Mouse (Mus musculus) MEL (cell line): ENCODE data around the gene Atf2. TPM values are rescaled to one million over a fixed set of nuclear protein-coding genes. Genes with fewer than 3 reads are reported as not detected.

Experiments used
- DNase-seq: peaks from one replicate; pipeline ENCODE4 v3.0.0; 2011; ENCODE audit warnings: low read depth, low spot score
- H3K27ac ChIP-seq: 2 replicates; pipeline ENCODE4 v1.5.1; 2012; ENCODE audit warnings: low read depth, mild to moderate bottlenecking, control low read depth, low read length, moderate library complexity; ENCODE audit not compliant: control insufficient read depth
- H3K27me3 ChIP-seq, 2 experiments: fragments of 150-350 bp in 1 of 2; sonication (generic) in 1 of 2; 2 replicates each; pipeline ENCODE4 v1.6.1; 2012; ENCODE audit warnings: low read length in 2 of 2, mild to moderate bottlenecking in 2 of 2, improper control_type of control experiment in 1 of 2, moderate library complexity in 1 of 2; ENCODE audit not compliant: insufficient read depth in 2 of 2, control insufficient read depth in 1 of 2
- H3K36me3 ChIP-seq, 2 experiments: 2 replicates each; pipeline ENCODE4 v1.6.1; 2012 to 2014; ENCODE audit warnings: low read length in 2 of 2, improper control_type of control experiment in 1 of 2, inconsistent platforms in 1 of 2, mild to moderate bottlenecking in 1 of 2; ENCODE audit not compliant: insufficient read depth in 2 of 2, control insufficient read depth in 1 of 2
- H3K4me1 ChIP-seq, 2 experiments: fragments of 150-350 bp in 1 of 2; sonication (generic) in 1 of 2; 2 replicates each; pipeline ENCODE4 v1.6.1; 2012; ENCODE audit warnings: low read length in 2 of 2, improper control_type of control experiment in 1 of 2, mild to moderate bottlenecking in 1 of 2; ENCODE audit not compliant: insufficient read depth in 2 of 2, control insufficient read depth in 1 of 2
- H3K4me3 ChIP-seq, 2 experiments: fragments of 150-350 bp in 1 of 2; sonication (generic) in 1 of 2; 2 replicates each; pipeline ENCODE4 v1.5.1; 2012; ENCODE audit warnings: low read depth in 2 of 2, low read length in 2 of 2, mild to moderate bottlenecking in 2 of 2, moderate library complexity in 2 of 2, control low read depth in 1 of 2, improper control_type of control experiment in 1 of 2; ENCODE audit not compliant: control insufficient read depth in 1 of 2, insufficient read depth in 1 of 2
- H3K79me2 ChIP-seq: 2 replicates; pipeline ENCODE4 v1.6.1; 2012; ENCODE audit warnings: mild to moderate bottlenecking, low read length, moderate library complexity; ENCODE audit not compliant: control insufficient read depth, poor library complexity, insufficient read depth
- H3K9ac ChIP-seq: 2 replicates; pipeline ENCODE4 v1.6.1; 2012; ENCODE audit warnings: low read depth, mild to moderate bottlenecking, control low read depth, low read length, moderate library complexity; ENCODE audit not compliant: control insufficient read depth, poor library complexity, severe bottlenecking
- H3K9me3 ChIP-seq: fragments of 150-350 bp; sonication (generic); replicated peaks from 2 replicates; pipeline ENCODE4 v1.6.1; 2012; ENCODE audit warnings: mild to moderate bottlenecking, low read length, improper control_type of control experiment, moderate library complexity; ENCODE audit not compliant: insufficient read depth
- BHLHE40 ChIP-seq: IDR thresholded peaks from 2 replicates; pipeline ENCODE4 v1.6.1; 2012; ENCODE audit warnings: low read depth, mild to moderate bottlenecking, inconsistent platforms, low read length, improper control_type of control experiment, borderline replicate concordance
- CTCF ChIP-seq, 3 experiments: IDR thresholded peaks in 2 of 3; conservative IDR thresholded peaks in 1 of 3; 2 replicates each; pipeline ENCODE4 v1.5.1; 2011 to 2012; ENCODE audit warnings: low read length in 3 of 3, low read depth in 2 of 3, mild to moderate bottlenecking in 2 of 3, improper control_type of control experiment in 1 of 3, inconsistent platforms in 1 of 3, mixed read lengths in 1 of 3, moderate library complexity in 1 of 3; ENCODE audit not compliant: control insufficient read depth in 1 of 3, insufficient read depth in 1 of 3, poor library complexity in 1 of 3, severe bottlenecking in 1 of 3
- E2F4 ChIP-seq: IDR thresholded peaks from 2 replicates; pipeline ENCODE4 v1.6.1; 2011; ENCODE audit warnings: low read depth, low read length, improper control_type of control experiment, borderline replicate concordance
- ELF1 ChIP-seq: IDR thresholded peaks from 2 replicates; pipeline ENCODE4 v1.6.1; 2014; ENCODE audit warnings: low read depth, mild to moderate bottlenecking, inconsistent platforms, low read length, improper control_type of control experiment, moderate library complexity
- EP300 ChIP-seq, 2 experiments: IDR thresholded peaks; 2 replicates each; pipeline ENCODE4 v1.6.1; 2011; ENCODE audit warnings: improper control_type of control experiment in 2 of 2, low read length in 2 of 2, low read depth in 1 of 2, mild to moderate bottlenecking in 1 of 2
- ETS1 ChIP-seq: IDR thresholded peaks from 2 replicates; pipeline ENCODE4 v1.6.1; 2012; ENCODE audit warnings: low read depth, mild to moderate bottlenecking, inconsistent platforms, low read length, improper control_type of control experiment, moderate library complexity
- GABPA ChIP-seq: IDR thresholded peaks from 2 replicates; pipeline ENCODE4 v1.6.1; 2012; ENCODE audit warnings: low read depth, mild to moderate bottlenecking, inconsistent platforms, low read length, improper control_type of control experiment, moderate library complexity
- MAX ChIP-seq: IDR thresholded peaks from 2 replicates; pipeline ENCODE4 v1.6.1; 2011; ENCODE audit warnings: low read length, improper control_type of control experiment
- MAZ ChIP-seq: IDR thresholded peaks from 2 replicates; pipeline ENCODE4 v1.6.1; 2012; ENCODE audit warnings: low read depth, mild to moderate bottlenecking, inconsistent platforms, low read length, improper control_type of control experiment
- MYC ChIP-seq: IDR thresholded peaks from 2 replicates; pipeline ENCODE4 v1.6.1; 2011; ENCODE audit warnings: low read depth, mild to moderate bottlenecking, low read length, improper control_type of control experiment, moderate library complexity
- POLR2AphosphoS5 ChIP-seq: IDR thresholded peaks from 2 replicates; pipeline ENCODE4 v1.6.1; 2012; ENCODE audit warnings: low read depth, borderline replicate concordance, mild to moderate bottlenecking, inconsistent platforms, low read length, moderate library complexity, mixed read lengths
- RAD21 ChIP-seq: IDR thresholded peaks from 2 replicates; pipeline ENCODE4 v1.6.1; 2011; ENCODE audit warnings: mild to moderate bottlenecking, low read depth, low read length, improper control_type of control experiment
- SIN3A ChIP-seq: IDR thresholded peaks from 2 replicates; pipeline ENCODE4 v1.6.1; 2012; ENCODE audit warnings: low read length, improper control_type of control experiment, inconsistent platforms
- SMC3 ChIP-seq: IDR thresholded peaks from 2 replicates; pipeline ENCODE4 v1.6.1; 2011; ENCODE audit warnings: low read depth, low read length, improper control_type of control experiment
- TAL1 ChIP-seq: IDR thresholded peaks from 2 replicates; pipeline ENCODE4 v1.6.1; 2012; ENCODE audit warnings: mild to moderate bottlenecking, inconsistent platforms, low read length, moderate library complexity, mixed read lengths
- TBP ChIP-seq: IDR thresholded peaks from 2 replicates; pipeline ENCODE4 v1.8.0; 2011; ENCODE audit warnings: low read depth, low read length, improper control_type of control experiment
- USF1 ChIP-seq: IDR thresholded peaks from 2 replicates; pipeline ENCODE4 v1.6.1; 2014; ENCODE audit warnings: low read depth, mild to moderate bottlenecking, inconsistent platforms, low read length, improper control_type of control experiment, moderate library complexity
- ZC3H11A ChIP-seq: IDR thresholded peaks from 2 replicates; pipeline ENCODE4 v1.6.1; 2012; ENCODE audit warnings: low read depth, mild to moderate bottlenecking, inconsistent platforms, low read length, improper control_type of control experiment
- ZKSCAN1 ChIP-seq: IDR thresholded peaks from 2 replicates; pipeline ENCODE4 v1.6.1; 2012; ENCODE audit warnings: low read depth, mild to moderate bottlenecking, inconsistent platforms, low read length, improper control_type of control experiment, moderate library complexity
- polyA plus RNA-seq, 2 experiments: library from polyadenylated mRNA; stranded (reverse) in 1 of 2; unstranded in 1 of 2; fragments of >175 nt in 1 of 2; fragments of >200 nt in 1 of 2; gene quantifications; 2 replicates each; pipeline versions ENCODE4 v1.2.1 to v1.2.4; 2012; ENCODE audit warnings: low replicate concordance in 2 of 2, low read depth in 1 of 2; ENCODE audit not compliant: insufficient read length in 2 of 2, insufficient read depth in 1 of 2, missing spikeins in 1 of 2
- total RNA-seq: library from RNA; depleted of rRNA; stranded (reverse); fragments of 300-350 nt; gene quantifications from 2 replicates; pipeline ENCODE4 v1.2.3, GENCODE M21; 2012

The Atf2 gene
- total and polyA plus RNA-seq, 3 experiments: 16.8 to 82.3 (median 36.7) TPM

DNA sequence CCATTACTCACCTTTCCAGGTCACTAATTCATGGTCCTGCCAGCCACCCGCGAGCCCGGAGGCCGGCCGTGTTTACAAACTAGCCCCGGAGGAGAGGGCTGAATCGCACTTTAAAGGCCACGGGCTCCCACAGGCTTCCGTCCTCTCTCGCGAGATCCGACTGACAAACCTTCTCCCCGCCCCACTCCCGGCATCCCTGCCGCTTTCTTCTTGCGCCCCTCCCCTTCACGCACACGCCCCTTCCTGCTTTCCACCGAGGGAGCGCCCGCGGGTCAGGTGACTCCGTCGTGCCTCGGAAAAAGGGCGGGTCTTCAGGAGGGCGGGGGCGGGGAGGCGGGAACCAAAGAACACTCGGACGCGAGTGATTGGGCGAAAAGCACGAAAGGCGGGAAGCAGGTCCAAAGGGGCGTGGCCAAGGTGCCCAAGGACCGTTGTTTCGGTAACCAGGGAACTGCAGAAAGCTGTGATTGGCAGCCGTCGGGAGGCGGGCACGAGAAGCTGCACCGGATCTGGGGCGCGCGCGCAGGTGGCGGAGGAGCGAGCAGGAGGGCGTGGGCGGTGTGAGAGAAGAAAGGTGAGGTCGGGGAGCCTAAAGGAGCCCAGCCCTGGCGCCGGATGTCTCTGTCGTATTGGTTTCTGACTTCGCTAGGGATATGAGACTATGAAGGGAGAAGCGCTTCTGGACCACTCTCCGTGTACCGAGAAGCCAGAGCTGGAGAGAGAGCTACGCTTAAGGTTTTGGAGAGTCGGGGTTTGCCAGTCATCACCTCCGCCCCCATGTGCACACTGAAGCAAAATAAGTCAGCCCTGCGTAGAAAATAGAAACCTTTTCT, at the start of gene Atf2 (continued):
- peak; percentile 90 for TF ChIP-seq USF1
- peak; percentile 9; the same call in 1 of the 2 replicates for TF ChIP-seq ETS1
- peak; percentile 82 for TF ChIP-seq ELF1
- TF ChIP-seq TBP: peak; percentile 94

DNA sequence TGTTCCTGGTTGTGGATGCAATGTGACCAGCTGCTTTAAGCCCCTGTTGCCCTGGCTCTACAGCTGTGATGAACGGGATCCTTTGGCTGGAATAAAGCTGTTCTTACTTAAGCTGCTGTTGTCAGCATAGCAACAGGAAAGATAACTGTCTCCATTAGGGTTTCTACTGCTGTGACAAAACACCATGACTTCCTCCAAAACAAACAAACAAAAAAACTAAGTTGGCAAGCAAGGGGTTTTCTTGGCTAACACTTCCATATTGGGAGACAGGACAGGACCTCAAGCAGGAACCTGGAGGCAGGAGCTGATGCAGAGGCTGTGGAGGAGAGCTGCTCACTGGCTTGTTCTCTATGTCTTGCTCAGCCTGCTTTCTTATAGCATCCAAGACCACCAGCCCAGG, 48.8 kb upstream of the Atf2 start:
- Histone ChIP-seq H3K4me1 (no peaks in the 10 kb centered on the region), H3K27ac (no peak overlapping the region)

DNA sequence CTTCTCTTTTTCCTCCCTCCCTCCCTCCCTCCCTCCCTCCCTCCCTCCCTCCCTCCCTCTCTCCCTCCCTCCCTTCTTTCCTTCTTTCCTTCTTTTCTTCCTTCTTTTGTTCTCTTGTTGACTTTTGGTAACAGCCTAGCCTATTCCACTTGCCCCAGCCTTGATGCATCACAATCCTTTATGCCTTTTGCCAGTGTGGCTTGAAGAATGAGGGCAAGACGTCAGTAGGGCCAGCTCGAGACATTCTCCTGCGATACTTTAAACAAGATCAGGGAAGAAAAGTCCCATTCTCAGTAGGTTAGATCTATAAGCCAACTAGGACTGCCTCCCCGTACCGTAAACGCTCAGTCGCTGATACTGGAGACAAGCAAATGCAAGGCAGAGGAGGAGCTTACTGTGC, 48.0 kb upstream of the Atf2 start:
- Histone ChIP-seq H3K79me2 (no peaks in the 10 kb centered on the region), H3K9ac (no peak overlapping the region), H3K4me3 (no peak overlapping the region), H3K4me1 (no peaks in the 10 kb centered on the region), H3K36me3 (no peaks in the 10 kb centered on the region), H3K9me3 (no peaks in the 10 kb centered on the region), H3K27ac (no peak overlapping the region), H3K27me3 (no peaks in the 10 kb centered on the region; a peak in 2 of 4 replicates)
- TF ChIP-seq TBP (no peak), MYC (no peak), POLR2AphosphoS5 (no peak), E2F4 (no peak), GABPA (no peak), BHLHE40 (no peak), ELF1 (no peak), MAX (no peak), TAL1 (no peak), ZC3H11A (no peak), SIN3A (no peak), USF1 (no peak), ETS1 (no peak), SMC3 (no peak)
- no peak for DNase-seq

More for the DNA sequence above, 48.8 kb upstream of the Atf2 start:
- Histone ChIP-seq H3K9ac (no peak overlapping the region), H3K36me3 (no peaks in the 10 kb centered on the region), H3K79me2 (no peaks in the 10 kb centered on the region), H3K4me3 (no peak overlapping the region), H3K9me3 (no peaks in the 10 kb centered on the region), H3K27me3 (no peaks in the 10 kb centered on the region; a peak in 2 of 4 replicates)
- TF ChIP-seq EP300 (IDR thresholded peaks at IDR 0.05; ENCODE audit: low read depth in 1 of 2, low read length in 2 of 2): no peak
- TF ChIP-seq TAL1: no peak
- no peak for TF ChIP-seq ELF1
- TF ChIP-seq BHLHE40: no peak
- no peak for TF ChIP-seq SIN3A
- TF ChIP-seq CTCF (IDR thresholded peaks at IDR 0.05 in 2 of 3, conservative IDR thresholded peaks at IDR 0.05 in 1 of 3; ENCODE audit: control insufficient read depth in 1 of 3, insufficient read depth in 1 of 3, low read depth in 2 of 3, low read length in 3 of 3, poor library complexity in 1 of 3, severe bottlenecking in 1 of 3): no peak
- TF ChIP-seq MAX: no peak
- no peak for TF ChIP-seq MAZ
- TF ChIP-seq RAD21: no peak
- TF ChIP-seq ZKSCAN1: no peak
- no peak for DNase-seq
